Mouse (Mus musculus): ENCODE results near the gene Tbl3. TPM values are rescaled to one million over a fixed set of nuclear protein-coding genes. Genes with fewer than 3 reads are reported as not detected.

The Tbl3 gene
- total RNA-seq, 2 experiments from 2014 or later: 15.5 to 16.7 TPM

DNA sequence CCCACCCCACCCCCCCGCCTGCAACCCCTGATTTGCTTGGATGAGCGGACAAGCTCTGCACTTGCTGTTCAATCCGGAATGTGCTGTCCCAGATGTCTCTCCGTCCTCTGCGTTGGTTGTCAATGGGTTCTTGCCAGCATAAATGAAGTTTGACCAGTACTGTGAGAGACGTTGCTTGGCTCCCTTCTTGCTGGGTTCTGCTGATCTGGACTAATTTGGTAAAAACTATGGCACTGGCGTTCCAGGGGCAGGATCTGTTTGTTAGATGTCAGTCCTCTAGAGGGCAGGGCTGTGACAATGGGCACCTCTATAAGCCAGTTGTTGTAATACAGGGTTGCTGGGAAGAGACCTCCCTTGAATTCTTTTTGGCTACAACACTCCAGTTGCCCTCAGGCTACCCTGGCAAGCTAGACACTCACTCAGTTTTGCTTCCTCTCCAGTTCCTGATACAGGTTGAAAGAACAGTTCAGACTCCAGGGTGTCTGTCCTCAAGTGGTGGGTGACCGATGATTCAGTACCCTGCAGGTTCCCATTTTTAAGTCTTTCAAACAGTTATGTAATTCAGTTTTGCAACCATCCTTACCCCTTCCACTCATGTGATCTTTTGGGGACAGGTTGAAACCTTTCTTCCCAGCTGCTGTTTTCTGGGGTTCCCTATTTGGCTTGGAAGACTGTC is 29.8 kb upstream of the Tbl3 start:
- no peak for TF ChIP-seq CTCF (IDR thresholded peaks at IDR 0.05)
- intact Hi-C loops (cut with DNase I): no loop called here
- Histone ChIP-seq H3K27ac (peak overlapping the region; percentile 98), H3K4me3 (peak overlapping the region; percentile 89)
- DNase-seq: no peak

DNA sequence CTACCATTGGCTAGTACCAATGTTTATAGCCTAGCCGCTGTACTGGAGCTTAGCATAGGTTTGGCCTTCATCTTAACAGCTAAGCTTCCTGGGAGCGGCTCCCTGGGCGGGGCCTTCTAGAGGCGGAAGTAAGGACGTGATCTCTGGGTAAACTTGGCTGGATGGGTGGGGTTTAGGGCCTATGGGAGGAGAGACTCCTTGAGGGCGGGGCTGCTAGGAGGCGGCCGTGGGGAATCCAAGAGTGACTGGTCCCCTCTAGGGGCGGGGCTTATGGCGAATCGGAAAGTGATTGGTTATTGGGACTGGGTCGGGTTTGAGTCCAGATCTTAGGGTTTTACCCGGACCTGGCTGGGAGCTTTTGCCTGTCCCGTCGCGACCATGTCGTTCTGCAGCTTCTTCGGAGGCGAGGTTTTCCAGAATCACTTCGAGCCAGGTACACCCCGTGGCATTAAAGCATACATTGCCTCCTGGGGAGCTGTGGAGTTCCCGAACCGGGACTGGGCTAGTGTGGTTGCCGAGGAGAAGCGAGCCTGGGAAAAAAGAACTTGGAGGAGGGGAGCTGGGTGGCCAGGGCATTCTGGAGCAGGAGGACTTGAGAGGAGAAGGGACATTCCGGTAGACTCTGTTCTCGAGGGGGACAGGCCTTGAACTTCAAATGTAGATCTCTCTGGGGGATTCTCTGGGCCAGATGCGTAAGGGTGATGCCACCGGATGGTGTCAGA is 29.0 kb upstream of the Tbl3 start, which contains the start of gene Msrb1:
Gene Msrb1, plus strand, starts transcription at position 313 of the 722 bp plus-strand sequence.
- H3K27ac ChIP-seq: peak within 1 kb of the TSS; percentile 98
- TF ChIP-seq CTCF (IDR thresholded peaks at IDR 0.05): no peak
- H3K4me3 ChIP-seq: peak within 1 kb of the TSS; percentile 89
- intact Hi-C loops (cut with DNase I): no loop called here
- DNase-seq: peak; percentile 98

DNA sequence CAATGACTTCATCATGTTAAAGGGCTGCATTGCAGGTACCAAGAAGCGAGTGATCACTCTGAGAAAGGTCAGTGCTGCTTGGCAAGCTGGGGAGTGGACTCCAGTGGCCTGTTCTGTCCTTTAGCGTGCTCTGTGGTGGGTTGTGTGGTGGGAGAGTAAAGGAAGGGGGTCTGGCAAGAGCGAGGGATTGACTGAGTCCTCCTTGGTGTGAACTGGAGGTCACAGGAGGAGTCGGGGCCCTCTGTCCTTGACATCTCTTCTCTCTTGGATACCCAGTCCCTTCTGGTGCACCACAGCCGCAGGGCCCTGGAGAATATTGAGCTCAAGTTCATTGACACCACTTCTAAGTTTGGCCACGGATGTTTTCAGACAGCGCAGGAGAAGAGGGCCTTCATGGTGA is 28.0 kb upstream of the Tbl3 start:
- H3K4me3 ChIP-seq: peak overlapping the region; percentile 89
- TF ChIP-seq CTCF (IDR thresholded peaks at IDR 0.05): no peak
- intact Hi-C loops (cut with DNase I): no loop called here
- peak overlapping the region; percentile 98 for H3K27ac ChIP-seq
- DNase-seq: no peak

DNA sequence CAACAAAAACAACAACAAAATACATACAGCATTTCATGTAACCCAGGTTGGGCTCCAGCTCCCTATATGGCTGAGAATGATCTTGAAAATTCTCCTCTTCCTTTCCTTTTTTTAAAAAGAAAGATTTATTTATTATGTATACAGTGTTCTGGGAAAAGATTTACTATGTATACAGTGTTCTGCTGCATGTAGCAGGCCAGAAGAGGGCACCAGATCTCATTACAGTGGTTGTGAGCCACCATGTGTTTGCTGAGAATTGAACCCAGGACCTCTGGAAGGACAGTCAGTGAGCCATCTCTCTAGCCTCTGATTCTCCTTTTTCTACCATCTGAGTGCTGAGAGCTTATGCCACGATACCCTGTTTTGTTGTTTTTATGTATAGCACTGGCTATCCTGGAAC is 27.1 kb upstream of the Tbl3 start:
- Histone ChIP-seq H3K4me3 (peak overlapping the region; percentile 39; the same call in 1 of the 2 replicates), H3K27ac (peak overlapping the region; percentile 98)
- no peak for DNase-seq
- intact Hi-C loops (cut with DNase I): no loop called here
- peak; percentile 24 for TF ChIP-seq CTCF (IDR thresholded peaks at IDR 0.05)

DNA sequence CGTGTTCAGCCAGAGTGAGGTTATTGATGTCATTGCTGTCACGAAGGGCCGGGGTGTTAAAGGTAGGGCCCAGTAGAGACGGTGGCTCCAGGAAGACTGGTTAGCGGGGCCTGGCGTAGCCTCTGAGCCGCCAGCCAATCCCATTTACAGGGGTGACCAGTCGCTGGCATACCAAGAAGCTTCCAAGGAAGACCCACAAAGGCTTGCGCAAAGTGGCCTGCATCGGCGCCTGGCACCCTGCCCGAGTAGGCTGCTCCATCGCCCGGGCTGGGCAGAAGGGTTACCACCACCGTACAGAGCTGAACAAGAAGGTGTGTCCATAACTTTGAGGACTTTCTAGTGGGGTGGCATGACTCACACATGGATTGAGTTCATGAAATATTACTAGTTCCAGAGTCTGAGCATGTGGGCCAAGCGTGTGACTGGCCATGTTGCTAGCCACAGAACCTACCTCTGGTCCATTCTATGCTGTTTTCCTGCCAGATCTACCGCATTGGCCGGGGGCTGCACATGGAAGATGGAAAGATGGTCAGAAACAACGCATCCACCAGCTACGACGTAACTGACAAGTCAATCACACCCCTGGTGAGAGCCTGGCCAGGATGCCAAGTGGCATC is 26.1 kb upstream of the Tbl3 start:
- intact Hi-C loops (cut with DNase I): no loop called here
- no peak for TF ChIP-seq CTCF (IDR thresholded peaks at IDR 0.05)
- peak overlapping the region; percentile 98 for H3K27ac ChIP-seq
- DNase-seq: peak; percentile 64
- H3K4me3 ChIP-seq: peak overlapping the region; percentile 39

DNA sequence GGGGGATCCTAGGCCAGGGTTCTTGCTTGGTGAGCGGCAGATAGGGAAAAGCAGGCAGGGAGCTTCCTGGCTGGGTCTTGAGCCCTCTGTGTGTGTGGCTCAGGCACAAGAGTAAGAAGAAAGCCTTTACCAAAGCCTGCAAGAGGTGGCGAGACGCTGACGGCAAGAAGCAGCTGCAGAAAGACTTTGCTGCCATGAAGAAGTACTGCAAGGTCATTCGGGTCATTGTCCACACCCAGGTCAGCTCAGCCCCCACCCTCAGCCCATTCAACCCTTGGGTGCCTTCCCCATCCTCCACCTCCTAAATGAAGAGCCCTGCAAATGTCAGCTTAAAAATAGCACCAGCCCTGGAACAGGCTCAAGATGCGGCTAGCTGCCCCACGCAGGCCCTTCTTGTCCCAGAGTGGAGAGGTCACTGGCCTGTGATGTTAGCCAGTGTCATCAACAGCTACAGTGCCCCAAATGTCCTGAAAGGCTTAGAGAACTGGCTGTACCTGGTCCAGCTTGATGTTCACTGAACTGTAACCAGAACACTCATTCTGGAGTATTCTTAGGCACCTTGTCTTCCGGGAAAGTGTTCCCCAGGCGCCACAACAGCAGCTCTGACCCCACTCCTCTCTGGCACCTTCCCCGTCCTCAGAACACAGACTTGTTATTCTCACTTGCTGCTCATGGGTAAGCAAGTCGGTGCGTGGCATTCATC is 24.9 kb upstream of the Tbl3 start:
- intact Hi-C loops (cut with DNase I): no loop called here
- no peak for TF ChIP-seq CTCF (IDR thresholded peaks at IDR 0.05)
- Histone ChIP-seq H3K4me3 (peak overlapping the region; percentile 78), H3K27ac (peak overlapping the region; percentile 98)
- DNase-seq: peak; percentile 91

DNA sequence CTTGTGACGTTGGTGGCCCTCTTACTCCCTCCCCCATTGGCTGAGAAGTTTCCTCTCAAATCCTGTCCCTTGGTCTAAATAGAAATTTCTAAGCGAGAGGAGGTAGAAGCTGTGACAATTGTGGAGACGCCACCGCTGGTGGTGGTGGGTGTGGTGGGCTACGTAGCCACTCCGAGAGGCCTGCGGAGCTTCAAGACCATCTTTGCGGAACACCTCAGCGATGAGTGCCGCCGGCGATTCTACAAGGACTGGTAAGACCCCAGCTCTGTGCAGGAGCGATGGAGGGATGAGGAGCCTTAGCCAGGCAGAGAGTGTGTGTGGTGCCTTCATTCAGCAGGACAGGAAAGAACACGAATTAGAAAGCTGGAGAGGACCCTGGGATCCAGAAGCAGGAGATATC is 23.3 kb upstream of the Tbl3 start:
- H3K4me3 ChIP-seq: peak overlapping the region; percentile 78
- intact Hi-C loops (cut with DNase I): no loop called here
- H3K27ac ChIP-seq: peak overlapping the region; percentile 98
- DNase-seq: no peak
- TF ChIP-seq CTCF (IDR thresholded peaks at IDR 0.05): no peak

DNA sequence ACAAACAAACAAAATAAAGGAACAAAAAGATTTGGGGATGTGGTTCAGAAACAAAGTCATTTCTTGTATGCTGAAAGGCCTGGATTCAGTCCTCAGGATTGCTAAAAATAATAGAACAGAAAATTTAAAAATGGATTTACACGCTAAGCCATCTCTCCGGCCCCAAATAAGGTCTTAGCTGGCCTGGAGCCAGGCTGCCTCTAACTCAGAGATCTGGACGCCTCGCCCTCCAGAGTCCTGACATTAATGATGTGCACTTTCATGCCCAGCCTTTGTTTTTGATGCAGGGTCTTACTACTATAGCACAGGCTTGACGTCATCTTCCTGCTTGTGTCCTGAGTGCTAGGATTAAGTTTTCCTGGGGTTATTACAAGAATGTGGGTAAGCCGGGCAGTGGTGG is 21.6 kb upstream of the Tbl3 start:
- peak; percentile 81 for DNase-seq
- H3K27ac ChIP-seq: peak overlapping the region; percentile 98
- intact Hi-C loops (cut with DNase I): no loop called here
- TF ChIP-seq CTCF (IDR thresholded peaks at IDR 0.05): no peak
- H3K4me3 ChIP-seq: peak overlapping the region; percentile 78

DNA sequence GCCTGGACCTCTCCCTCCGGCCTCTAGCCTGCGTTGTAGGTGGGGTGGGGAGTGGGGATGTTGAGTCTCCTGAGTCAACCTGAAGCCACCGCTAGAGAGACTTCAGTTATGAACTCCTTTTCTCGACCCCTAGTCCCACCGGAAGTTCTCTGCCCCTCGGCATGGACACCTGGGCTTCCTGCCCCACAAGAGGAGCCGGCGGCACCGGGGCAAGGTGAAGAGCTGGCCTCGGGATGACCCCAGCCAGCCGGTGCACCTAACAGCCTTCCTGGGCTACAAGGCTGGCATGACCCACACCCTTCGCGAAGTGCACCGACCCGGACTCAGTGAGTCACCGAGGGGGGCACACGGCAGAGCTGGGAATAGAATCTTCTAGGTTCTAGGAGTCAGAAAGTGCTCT is 20.7 kb upstream of the Tbl3 start:
- intact Hi-C loops (cut with DNase I): no loop called here
- H3K4me3 ChIP-seq: peak overlapping the region; percentile 78
- peak; percentile 72 for DNase-seq

DNA sequence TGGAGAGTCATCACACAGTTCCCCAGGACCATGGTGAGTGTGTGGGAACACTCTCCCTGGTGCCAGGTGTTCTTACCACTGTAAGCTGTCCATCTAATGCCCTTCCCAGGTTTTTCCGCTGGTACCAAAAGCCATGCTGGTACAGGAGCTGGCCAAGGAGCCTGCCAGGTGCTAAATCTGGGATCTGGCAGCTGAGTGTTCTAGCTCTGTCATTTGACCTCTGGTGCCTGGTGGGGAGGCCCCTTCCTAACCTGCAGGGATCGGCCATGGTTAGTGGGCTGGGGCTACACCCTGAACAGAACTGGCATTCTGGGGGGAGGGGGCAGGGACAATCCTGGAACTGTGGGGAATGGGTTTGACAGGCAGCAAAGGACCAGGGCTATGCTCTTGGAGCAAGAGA is 20.2 kb upstream of the Tbl3 start, which contains the start of gene Rpl3l:
Gene Rpl3l, plus strand, starts transcription at position 203 of the 400 bp plus-strand sequence.
- peak; percentile 90 for DNase-seq
- Histone ChIP-seq H3K27ac (peak within 1 kb of the TSS; percentile 98), H3K4me3 (peak within 1 kb of the TSS; percentile 78)
- TF ChIP-seq CTCF (IDR thresholded peaks at IDR 0.05): no peak
- intact Hi-C loops (cut with DNase I): no loop called here

More for the DNA sequence above, 20.7 kb upstream of the Tbl3 start:
- TF ChIP-seq CTCF (IDR thresholded peaks at IDR 0.05): no peak
- H3K27ac ChIP-seq: peak overlapping the region; percentile 98

DNA sequence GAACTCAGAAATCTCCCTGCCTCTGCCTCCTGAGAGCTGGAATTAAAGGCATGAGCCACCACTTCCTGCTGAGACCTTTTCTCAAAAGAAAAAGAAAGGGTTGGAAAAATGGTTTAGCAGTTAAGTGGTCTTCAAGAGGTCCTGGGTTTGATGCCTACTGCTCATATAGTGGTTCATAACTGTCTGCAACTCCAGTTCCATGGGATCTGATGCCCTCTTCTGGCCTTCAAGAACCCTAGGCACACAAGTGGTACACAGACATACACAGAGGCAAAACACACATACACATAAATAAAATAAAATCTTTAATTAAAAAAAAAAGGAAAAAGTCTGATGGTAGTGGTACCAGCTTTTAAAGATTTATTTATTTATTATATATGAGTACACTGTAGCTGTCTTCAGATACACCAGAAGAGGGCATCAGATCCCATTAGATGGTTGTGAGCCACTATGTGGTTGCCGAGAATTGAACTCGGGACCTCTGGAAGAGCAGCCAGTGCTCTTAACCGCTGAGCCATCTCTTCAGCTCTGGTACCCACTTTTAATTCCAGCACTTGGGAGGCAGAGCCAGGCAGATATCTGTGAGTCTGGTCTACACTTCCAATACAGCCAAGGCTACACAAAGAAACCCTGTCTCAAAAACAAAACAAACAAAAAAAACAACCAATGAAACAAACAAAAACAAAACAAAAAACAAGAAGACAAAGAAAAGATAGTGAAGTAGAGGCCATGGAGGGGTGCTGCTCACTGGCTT is 18.4 kb upstream of the Tbl3 start:
- peak; percentile 35; the same call in 1 of the 2 replicates for TF ChIP-seq CTCF (IDR thresholded peaks at IDR 0.05)
- DNase-seq: no peak
- H3K4me3 ChIP-seq: no peak overlapping the region
- intact Hi-C loops (cut with DNase I): no loop called here
- peak overlapping the region; percentile 98 for H3K27ac ChIP-seq

DNA sequence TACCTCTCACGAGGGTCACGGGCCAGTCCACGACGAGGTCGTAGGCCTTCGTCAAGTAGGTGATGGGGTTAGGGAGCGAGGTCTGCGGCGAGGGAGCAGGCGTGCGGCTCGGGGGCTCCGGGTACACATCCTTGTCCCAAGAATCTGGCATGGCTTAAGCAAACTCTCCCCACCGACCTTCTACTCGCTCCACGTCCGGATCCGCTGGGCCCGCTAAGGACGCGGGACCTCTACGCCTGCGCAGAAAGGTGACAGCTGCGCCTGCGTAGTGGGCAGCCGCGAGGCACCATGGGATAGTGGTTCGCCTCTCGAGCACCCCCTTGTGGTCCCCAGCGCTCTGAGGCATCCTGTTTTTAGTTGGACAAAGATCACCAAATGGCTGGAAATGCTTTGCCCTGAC is 16.7 kb upstream of the Tbl3 start, which contains the start of gene Ndufb10:
Gene Ndufb10, minus strand, starts transcription at position 295 of the 400 bp plus-strand sequence.
- peak; percentile 95 for TF ChIP-seq CTCF (IDR thresholded peaks at IDR 0.05)
- Histone ChIP-seq H3K27ac (peak within 1 kb of the TSS; percentile 97), H3K4me3 (peak within 1 kb of the TSS; percentile 98)
- peak; percentile 98 for DNase-seq
- intact Hi-C loops (cut with DNase I): no loop called here
